Mouse (Mus musculus): ENCODE measurements at regions not wholly inside any gene's neighbourhood (a gene's known extent, or its start where the extent isn't known, plus 50 kb on each side); places are given as distances from the start of the nearest gene placed in this dataset.

GRCm38 (mm10) chrX:58093245-58093644 is 70.7 kb downstream of the Zic3 start:
- H3K9ac ChIP-seq, result no peak overlapping the region
- WGBS, result 21% methylated on average over 3 of the region's 3 CpGs
- no peak overlapping the region for H3K4me3 ChIP-seq (replicated peaks; ENCODE audit: low read length)
- no peaks in the 10 kb centered on the region for H3K27me3 ChIP-seq (ENCODE audit: control insufficient read depth, insufficient read depth, low read length)
- no peak for ATAC-seq (ENCODE audit: low FRiP score)
- H3K4me2 ChIP-seq (replicated peaks), result no peak overlapping the region
- no peaks in the 10 kb centered on the region for H3K9me3 ChIP-seq (ENCODE audit: control insufficient read depth, low read length)
- DNase-seq (ENCODE audit: low spot score), result no peak
- no peak overlapping the region for H3K27ac ChIP-seq
- no peaks in the 10 kb centered on the region for H3K4me1 ChIP-seq (replicated peaks; ENCODE audit: control insufficient read depth, insufficient read depth, low read length)
- no peaks in the 10 kb centered on the region for H3K36me3 ChIP-seq (replicated peaks; ENCODE audit: control insufficient read depth, insufficient read depth)

GRCm38 (mm10) chrX:58117761-58118426 is 95.4 kb downstream of the Zic3 start:
- Histone ChIP-seq H3K36me3 (replicated peaks; ENCODE audit: control insufficient read depth, insufficient read depth) (no peaks in the 10 kb centered on the region), H3K4me1 (replicated peaks; ENCODE audit: control insufficient read depth, insufficient read depth, low read length) (no peaks in the 10 kb centered on the region), H3K9me3 (ENCODE audit: control insufficient read depth, low read length) (no peaks in the 10 kb centered on the region), H3K9ac (no peak overlapping the region), H3K4me3 (replicated peaks; ENCODE audit: low read length) (no peak overlapping the region), H3K4me2 (replicated peaks) (no peak overlapping the region), H3K27ac (no peak overlapping the region), H3K27me3 (ENCODE audit: control insufficient read depth, insufficient read depth, low read length) (no peaks in the 10 kb centered on the region)
- no peak for DNase-seq (ENCODE audit: low spot score)
- no peak for ATAC-seq (ENCODE audit: low FRiP score)
- 83% methylated on average over 8 of the region's 8 CpGs for WGBS

- Histone ChIP-seq H3K4me2 (replicated peaks) (peak overlapping the region; percentile 46), H3K27ac (peak overlapping the region; percentile 57), H3K4me1 (replicated peaks; ENCODE audit: control insufficient read depth, insufficient read depth, low read length) (peaks cover 7% of the 10 kb centered on the region; the same call in 1 of the 2 replicates), H3K36me3 (replicated peaks; ENCODE audit: control insufficient read depth, insufficient read depth) (no peaks in the 10 kb centered on the region), H3K9me3 (ENCODE audit: control insufficient read depth, low read length) (no peaks in the 10 kb centered on the region), H3K4me3 (replicated peaks; ENCODE audit: low read length) (peak overlapping the region; percentile 13; the same call in 1 of the 2 replicates), H3K27me3 (ENCODE audit: control insufficient read depth, insufficient read depth, low read length) (no peaks in the 10 kb centered on the region), H3K9ac (peak overlapping the region; percentile 20; the same call in 1 of the 2 replicates)
- ATAC-seq (ENCODE audit: low FRiP score) (peak; percentile 40; the same call in 1 of the 2 replicates), DNase-seq (ENCODE audit: low spot score) (peak; percentile 26)
- WGBS, result 19% methylated on average over 20 of the region's 20 CpGs
Observed at GRCm38 (mm10) chrX:58155371-58156124, 133.0 kb downstream of the Zic3 start.

- no peaks in the 10 kb centered on the region for H3K9me3 ChIP-seq (ENCODE audit: control insufficient read depth, low read length)
- 28% methylated on average over 5 of the region's 5 CpGs for WGBS
- H3K4me2 ChIP-seq (replicated peaks), result no peak overlapping the region
- no peak overlapping the region for H3K9ac ChIP-seq
- no peak overlapping the region for H3K4me3 ChIP-seq (replicated peaks; ENCODE audit: low read length)
- no peak for DNase-seq (ENCODE audit: low spot score)
- ATAC-seq (ENCODE audit: low FRiP score), result no peak
- H3K27me3 ChIP-seq (ENCODE audit: control insufficient read depth, insufficient read depth, low read length), result no peaks in the 10 kb centered on the region
- H3K27ac ChIP-seq, result no peak overlapping the region
- no peaks in the 10 kb centered on the region for H3K36me3 ChIP-seq (replicated peaks; ENCODE audit: control insufficient read depth, insufficient read depth)
- peaks cover 7% of the 10 kb centered on the region; the same call in 1 of the 2 replicates for H3K4me1 ChIP-seq (replicated peaks; ENCODE audit: control insufficient read depth, insufficient read depth, low read length)
Observed at GRCm38 (mm10) chrX:58157361-58157760, 134.9 kb downstream of the Zic3 start.

- 84% methylated on average over 12 of the region's 12 CpGs for WGBS
- H3K4me1 ChIP-seq (replicated peaks; ENCODE audit: control insufficient read depth, insufficient read depth, low read length), result no peaks in the 10 kb centered on the region
- no peak overlapping the region for H3K9ac ChIP-seq
- no peak overlapping the region for H3K27ac ChIP-seq
- H3K9me3 ChIP-seq (ENCODE audit: control insufficient read depth, low read length), result no peaks in the 10 kb centered on the region
- ATAC-seq (ENCODE audit: low FRiP score) (no peak), DNase-seq (ENCODE audit: low spot score) (no peak)
- no peaks in the 10 kb centered on the region for H3K27me3 ChIP-seq (ENCODE audit: control insufficient read depth, insufficient read depth, low read length)
- no peak overlapping the region for H3K4me3 ChIP-seq (replicated peaks; ENCODE audit: low read length)
- H3K36me3 ChIP-seq (replicated peaks; ENCODE audit: control insufficient read depth, insufficient read depth), result no peaks in the 10 kb centered on the region
- no peak overlapping the region for H3K4me2 ChIP-seq (replicated peaks)
Observed at GRCm38 (mm10) chrX:58166184-58166904, 143.8 kb downstream of the Zic3 start.

GRCm38 (mm10) chrX:58174326-58174725 is 151.8 kb downstream of the Zic3 start:
- no peak overlapping the region for H3K27ac ChIP-seq
- no peak overlapping the region for H3K9ac ChIP-seq
- WGBS, result 88% methylated on average over 1 of the region's 1 CpGs
- H3K4me1 ChIP-seq (replicated peaks; ENCODE audit: control insufficient read depth, insufficient read depth, low read length), result no peaks in the 10 kb centered on the region
- H3K4me3 ChIP-seq (replicated peaks; ENCODE audit: low read length), result no peak overlapping the region
- H3K9me3 ChIP-seq (ENCODE audit: control insufficient read depth, low read length), result no peaks in the 10 kb centered on the region
- H3K36me3 ChIP-seq (replicated peaks; ENCODE audit: control insufficient read depth, insufficient read depth), result no peaks in the 10 kb centered on the region
- ATAC-seq (ENCODE audit: low FRiP score) (no peak), DNase-seq (ENCODE audit: low spot score) (no peak)
- H3K4me2 ChIP-seq (replicated peaks), result no peak overlapping the region
- H3K27me3 ChIP-seq (ENCODE audit: control insufficient read depth, insufficient read depth, low read length), result no peaks in the 10 kb centered on the region
